Mouse (Mus musculus): ENCODE results near the gene Timp2.

DNA sequence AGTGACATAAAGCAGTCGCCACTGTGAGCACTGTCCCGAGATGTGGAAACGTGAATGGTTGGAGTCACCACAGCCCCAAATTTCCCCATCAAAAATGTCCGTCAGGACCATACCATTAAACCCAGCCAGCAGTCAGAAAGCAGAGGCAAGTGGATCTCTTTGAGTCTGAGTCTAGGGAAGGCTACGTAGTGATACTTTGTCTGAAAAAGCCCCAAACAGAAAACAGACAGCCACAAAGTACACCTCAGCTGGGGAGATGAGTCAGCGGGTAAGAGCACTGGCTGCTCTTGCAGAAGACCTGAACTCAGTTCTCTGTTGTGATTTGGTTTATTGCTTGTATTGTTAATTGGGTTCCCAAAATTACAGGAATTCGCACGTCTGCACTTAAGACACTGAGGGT is 11.0 kb upstream of the Timp2 start:
- TF ChIP-seq CTCF (conservative IDR thresholded peaks at IDR 0.05; ENCODE audit: insufficient read depth, insufficient read length, low read depth, low read length) (no peak), POLR2A (IDR thresholded peaks at IDR 0.05; ENCODE audit: low read depth, low read length) (no peak)
